Mouse (Mus musculus) effector memory CD4-positive, alpha-beta T cell, adult 5 months (primary cell): ENCODE data around the gene Tmprss3. TPM values are rescaled to one million over a fixed set of nuclear protein-coding genes. Genes with fewer than 3 reads are reported as not detected.

Experiments
- polyA plus RNA-seq: library from polyadenylated mRNA; unstranded; fragments of 100-300 nt; shearing (Covaris generic); gene quantifications from one replicate; pipeline ENCODE4 v1.2.1, GENCODE M21; 2017

Tmprss3 gene
- polyA plus RNA-seq: not detected

GRCm38 (mm10) chr17:31198877-31199276, at the start of gene Tmprss3:
Gene Tmprss3, minus strand, starts transcription at chr17:31198977.

DNA sequence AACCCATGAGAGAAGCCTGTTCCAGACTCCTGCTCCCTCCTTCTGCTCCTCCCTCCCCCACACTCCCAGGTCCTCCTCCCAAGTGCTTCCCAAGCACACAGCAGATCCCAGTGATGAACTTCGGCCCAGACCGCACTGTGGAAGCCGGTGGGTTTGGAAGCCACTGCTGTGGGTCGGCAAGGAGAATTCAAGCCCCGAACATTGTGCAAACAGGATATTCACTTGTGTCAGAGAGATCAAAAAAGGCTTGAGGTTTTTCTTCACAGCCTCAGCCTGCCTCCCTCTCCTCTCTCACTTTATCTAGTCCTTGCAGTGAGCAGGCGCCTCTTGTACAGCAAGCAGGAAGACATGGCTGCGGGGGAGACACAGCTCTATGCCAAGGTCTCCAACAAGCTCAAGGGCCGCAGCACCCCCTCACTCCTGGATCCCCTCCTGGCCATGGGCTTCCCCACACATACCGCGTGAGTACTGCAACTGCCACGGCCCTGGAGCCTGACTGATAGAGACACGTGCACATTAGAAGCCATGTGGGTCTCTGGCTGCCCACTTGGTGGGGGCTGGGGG, 9.1 kb upstream of the Tmprss3 start, which contains the start of gene Ubash3a:
Ubash3a (plus strand) TSS at position 103 of the 564 bp plus-strand sequence.

GRCm38 (mm10) chr17:31165127-31165526, 33.6 kb downstream of the Tmprss3 start, which contains the start of gene Tff1:
Gene Tff1, minus strand, starts transcription at chr17:31165277.

DNA sequence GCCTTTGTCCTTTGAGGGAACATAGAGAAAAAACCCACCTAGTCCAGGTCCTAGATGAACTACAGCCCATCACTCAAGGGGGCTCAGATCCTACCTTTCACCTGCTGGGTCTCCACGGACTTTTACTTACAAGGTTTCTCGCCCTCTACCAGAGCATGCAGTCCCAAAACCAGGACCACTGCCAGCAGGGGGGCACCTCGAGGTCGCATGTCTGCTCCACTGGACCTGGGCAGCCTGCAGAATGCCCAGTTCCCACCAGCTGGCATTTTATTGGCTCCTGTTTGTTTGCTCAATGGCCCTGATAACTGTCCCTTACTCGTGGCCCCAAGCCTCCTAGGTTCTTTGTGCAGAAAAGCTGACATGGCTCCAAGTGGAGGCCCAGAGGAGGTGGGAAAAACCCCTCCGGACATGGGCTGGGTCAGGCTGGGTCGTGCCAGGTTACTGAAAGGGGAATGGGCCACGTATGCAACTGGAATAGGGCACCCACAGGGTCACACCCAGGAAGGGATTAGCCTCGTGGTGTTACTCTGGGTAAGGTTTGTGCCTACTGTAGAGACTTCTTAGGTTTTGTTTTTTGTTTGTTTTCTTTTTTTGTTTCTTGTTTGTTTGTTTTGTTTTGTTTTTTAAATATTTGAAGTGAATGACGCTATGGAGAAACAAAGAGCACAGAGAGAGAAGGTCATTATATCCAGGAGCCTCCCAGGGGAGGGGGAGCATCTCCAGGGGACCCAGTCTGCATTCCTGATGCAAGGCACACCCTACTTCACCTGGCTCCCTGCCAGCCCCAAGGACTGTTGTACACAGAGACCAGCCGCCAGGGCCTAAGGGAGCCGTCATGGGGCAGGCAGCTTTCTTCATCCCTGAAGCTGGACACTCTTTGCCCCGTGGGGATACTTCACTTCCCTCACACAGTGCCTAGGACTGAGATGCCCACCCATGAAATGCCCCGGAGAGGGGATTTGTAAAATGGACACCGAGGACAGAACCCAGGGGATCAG, 54.4 kb downstream of the Tmprss3 start, which contains the start of gene Tff2:
Tff2 (minus strand) TSS at position 243 of the 998 bp plus-strand sequence.

DNA sequence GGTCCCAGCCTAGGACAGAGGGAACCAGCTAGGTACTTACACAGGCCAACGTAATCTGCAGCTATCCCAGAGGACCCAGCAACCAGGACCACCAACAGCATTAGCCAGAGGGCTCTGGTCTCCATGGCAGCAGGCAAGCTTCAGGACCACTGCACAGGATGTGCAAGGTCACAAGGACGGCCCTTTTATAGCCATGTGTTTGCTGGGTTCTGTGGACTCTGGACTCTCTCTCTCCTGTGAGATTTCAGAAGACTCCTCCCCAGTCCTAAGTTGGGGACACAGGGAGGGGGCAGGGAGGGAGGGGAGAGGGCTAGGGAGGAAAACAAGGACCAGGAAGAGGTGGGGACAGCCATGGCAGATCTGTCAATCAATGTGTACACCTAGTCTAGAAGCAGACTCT, 69.3 kb downstream of the Tmprss3 start, which contains the start of gene Tff3:
Tff3 (minus strand) TSS at position 195 of the 400 bp plus-strand sequence.

Other genes with a start within 250 kb of the Tmprss3 start
- gene Umodl1, start 244.3 kb downstream of the Tmprss3 start, polyA plus RNA-seq: not detected
- gene Abcg1, start 141.3 kb downstream of the Tmprss3 start, polyA plus RNA-seq: 26.9 TPM
- not detected for gene Tff3, start 69.3 kb downstream of the Tmprss3 start, polyA plus RNA-seq
- not detected for gene Tff2, start 54.7 kb downstream of the Tmprss3 start, polyA plus RNA-seq
- gene Tff1, start 33.7 kb downstream of the Tmprss3 start, polyA plus RNA-seq: not detected
- 217 TPM for gene Ubash3a, start 8.9 kb upstream of the Tmprss3 start, polyA plus RNA-seq
- 0.61 TPM for gene Rsph1, start 78.4 kb upstream of the Tmprss3 start, polyA plus RNA-seq
- gene Slc37a1, start 87.8 kb upstream of the Tmprss3 start, polyA plus RNA-seq: 54.9 TPM
- gene Pde9a, start 187.2 kb upstream of the Tmprss3 start, polyA plus RNA-seq: not detected